Mouse (Mus musculus) testis, adult 2 months (tissue): ENCODE data around the gene Zc3h8.

Experiments
- CTCF ChIP-seq: fragments of 200-500 bp; IDR thresholded peaks from 2 replicates; pipeline ENCODE4 v1.5.1; 2012; ENCODE audit warnings: low read depth, mild to moderate bottlenecking, inconsistent platforms, low read length, moderate library complexity; ENCODE audit not compliant: control insufficient read depth, insufficient read depth, insufficient replicate concordance
- POLR2A ChIP-seq: fragments of 200-500 bp; IDR thresholded peaks from 2 replicates; pipeline ENCODE4 v1.6.1; 2012; ENCODE audit warnings: low read depth, mild to moderate bottlenecking, inconsistent platforms, low read length, moderate library complexity; ENCODE audit not compliant: control insufficient read depth

DNA sequence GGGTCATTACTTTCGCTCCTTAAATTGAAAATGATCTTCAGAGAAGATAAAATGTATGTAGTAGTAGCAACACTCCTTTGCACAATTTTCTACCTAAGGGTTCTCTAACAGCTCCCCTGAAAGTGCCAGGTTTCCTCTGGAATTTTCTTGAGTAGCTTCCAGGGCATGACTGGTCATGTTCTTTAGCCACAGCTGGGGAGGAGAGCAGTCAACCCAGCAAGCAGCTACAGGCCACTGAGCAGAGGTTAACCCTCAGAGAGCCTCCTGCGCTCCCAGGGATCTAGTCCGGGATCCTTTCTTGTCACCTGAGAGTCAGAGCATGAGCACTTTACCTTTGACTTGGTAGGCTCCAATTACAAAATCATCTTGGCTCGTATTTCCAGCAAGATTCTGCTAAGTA lies 19.1 kb downstream of the Zc3h8 start:
- TF ChIP-seq CTCF (no peak), POLR2A (no peak)
